Mouse (Mus musculus) c-Kit-positive CD71-negative TER-119-negative erythroid progenitor cells, embryonic 14.5 days (primary cell): ENCODE results near the gene Gabarapl2.
A peak's percentile ranks its signal among the peaks of the same experiment; 100 is the strongest.

Source experiments
- DNase-seq: peaks from one replicate; pipeline ENCODE4 v3.0.0-alpha.2; 2013; ENCODE audit warnings: low read depth

Gene Gabarapl2

DNA sequence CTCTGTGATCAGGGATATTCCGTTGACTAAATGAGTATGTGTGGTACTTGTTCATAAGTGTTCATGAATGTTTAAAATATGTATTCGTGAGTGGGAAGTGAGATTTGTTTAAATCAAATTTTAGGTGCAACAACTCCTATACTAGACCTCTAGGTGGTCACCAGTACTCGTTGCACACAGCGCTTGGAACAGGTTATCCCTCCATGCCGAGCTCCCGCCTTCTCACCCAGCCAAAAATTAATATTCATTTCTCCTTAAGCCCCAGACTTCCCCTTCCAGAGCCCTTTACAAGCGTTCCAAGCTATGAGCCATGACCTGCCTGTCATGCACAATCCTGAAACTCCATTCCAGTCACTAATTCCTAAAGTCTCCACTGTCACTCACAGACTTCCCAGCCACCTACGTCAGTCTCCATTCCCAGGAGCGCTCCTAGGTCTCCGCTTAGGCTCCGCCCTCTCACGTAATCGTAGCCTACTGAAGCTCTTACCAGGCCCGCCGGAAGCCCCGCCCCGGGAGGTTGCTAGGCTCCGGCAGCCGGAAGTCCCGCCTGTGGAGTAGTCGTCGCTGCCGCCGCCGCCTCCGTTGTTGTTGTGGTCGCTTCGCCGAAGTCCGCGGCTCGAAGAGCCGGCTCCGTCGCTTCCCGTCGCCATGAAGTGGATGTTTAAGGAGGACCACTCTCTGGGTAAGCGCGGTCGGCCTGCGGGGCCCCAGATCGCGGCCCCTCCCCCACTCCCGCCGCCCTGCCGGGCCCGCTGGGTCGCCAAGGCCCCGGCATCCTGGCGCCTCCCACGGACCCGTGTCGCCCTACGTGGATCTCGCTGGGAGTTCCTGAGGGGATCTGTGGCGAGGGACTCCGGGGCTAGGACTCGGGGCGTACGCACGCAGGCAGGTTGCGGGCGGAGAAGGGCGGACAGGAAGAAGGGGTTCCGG is at the start of gene Gabarapl2:
Gene Gabarapl2 (plus strand): TSS at position 533 of the 930 bp plus-strand sequence.
- peak; percentile 89 for DNase-seq

DNA sequence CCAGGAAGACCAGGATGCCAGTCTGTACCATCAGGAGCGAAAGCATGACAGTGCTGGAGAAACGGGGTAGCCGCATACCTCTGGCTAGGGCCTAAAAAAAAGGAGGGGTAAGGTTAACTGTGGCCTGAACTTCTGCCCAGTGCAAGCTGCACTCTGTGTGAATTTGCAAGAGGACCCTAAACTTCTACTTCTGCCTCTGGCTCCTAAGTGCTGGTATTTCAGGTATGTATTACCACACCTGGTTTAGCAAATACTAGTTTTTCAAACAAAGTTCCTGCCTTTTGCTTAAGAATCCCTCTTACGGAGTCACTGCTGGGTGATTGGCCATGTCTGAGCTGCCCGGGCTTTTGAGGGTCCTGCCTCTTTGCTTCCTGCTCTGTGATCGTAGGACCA is 49.6 kb upstream of the Gabarapl2 start:
- no peak for DNase-seq

DNA sequence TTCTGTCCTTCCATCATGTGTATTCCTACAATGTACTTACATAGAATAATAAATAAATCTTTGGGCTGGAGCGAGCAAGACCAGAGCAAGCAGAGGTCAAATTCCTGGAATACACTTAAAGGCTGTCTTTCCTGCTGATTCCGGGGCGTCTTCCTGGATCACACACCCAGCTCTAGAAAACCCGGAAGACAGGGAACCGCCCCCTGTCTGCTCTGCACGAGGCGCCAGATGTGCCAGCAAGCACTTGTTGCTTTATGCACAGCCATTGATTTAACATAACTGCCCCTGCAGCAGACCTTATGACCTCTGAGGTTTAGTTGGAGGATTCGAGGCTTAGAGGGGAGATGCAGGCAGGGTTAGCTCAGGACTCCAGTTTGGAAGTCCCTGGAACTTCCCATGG is 48.5 kb upstream of the Gabarapl2 start:
- DNase-seq = no peak

DNA sequence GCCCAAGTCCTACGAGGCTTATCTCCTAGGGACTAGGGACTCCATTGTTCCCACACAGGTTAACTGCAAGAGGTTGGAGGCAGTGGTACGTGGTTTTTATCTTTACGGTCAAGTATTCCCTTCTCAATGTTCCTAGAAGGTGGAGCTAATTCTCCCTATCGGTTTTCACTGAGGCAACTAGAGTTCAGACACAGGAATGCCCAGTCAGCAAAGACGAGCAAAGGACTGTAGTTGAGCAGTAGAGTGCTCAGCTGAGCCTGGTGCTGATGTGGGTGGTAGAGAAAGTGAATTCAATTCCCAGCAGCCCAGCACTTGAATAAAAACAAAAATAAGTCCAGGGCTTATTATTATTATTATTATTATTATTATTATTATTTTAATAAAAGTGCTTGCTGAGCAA is 47.9 kb upstream of the Gabarapl2 start:
- DNase-seq = no peak

DNA sequence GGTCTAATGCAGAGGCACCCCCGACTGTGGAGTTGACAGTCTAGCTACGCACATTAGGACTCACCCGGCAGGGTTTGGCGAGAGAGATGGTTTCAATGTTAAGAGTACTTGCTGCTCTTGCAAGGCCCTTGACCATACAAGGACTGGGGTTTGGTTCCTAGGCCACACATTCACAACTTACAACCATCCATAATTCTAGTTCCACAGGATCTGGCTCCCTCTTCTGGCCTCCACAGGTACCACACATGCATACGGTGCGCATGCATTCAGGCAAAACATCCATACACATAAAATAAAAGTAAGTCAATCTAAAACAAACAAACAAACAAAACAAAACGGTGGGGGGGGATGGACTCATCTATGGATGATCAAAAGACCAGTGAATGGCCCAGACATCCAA is 45.5 kb upstream of the Gabarapl2 start:
- no peak for DNase-seq

DNA sequence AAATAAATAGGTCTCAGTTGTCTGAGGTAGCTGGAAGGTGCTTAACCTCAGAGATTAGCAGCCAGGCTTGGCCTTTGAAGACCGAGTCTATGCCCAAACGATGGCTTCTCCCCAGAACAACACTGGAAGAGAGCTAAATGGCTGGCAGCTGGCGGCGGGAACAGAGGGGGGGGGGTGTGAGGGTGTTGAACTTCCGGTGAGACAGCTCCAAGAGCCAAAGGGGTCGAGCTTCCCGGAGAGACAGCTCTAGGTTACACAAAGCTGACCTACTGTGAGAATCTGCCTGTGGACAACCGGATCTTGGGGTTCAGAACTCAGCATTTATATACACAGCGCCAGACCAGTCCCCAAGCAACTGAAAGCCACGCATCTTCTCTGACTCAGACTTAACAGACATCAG is 41.9 kb upstream of the Gabarapl2 start:
- DNase-seq = no peak

DNA sequence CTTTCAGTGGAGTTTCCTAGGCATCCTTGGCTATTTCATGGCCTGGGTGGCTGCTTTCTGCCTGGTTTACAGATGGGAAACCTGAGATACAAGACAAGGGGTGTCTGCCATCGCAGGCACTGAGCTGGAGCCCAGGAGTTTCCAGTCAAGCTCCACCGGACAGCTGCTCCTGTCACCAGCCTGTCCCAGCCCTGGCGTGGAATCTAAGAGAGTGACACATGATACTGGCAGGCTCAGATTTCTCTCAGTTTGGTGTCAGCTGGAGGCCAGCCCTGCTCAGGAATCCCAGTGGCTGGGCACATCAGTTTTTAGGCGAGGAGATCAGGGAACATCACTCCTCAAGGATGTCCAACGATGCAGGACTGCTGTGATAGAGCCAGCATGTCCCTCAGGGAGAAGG is 38.4 kb upstream of the Gabarapl2 start:
- no peak for DNase-seq

DNA sequence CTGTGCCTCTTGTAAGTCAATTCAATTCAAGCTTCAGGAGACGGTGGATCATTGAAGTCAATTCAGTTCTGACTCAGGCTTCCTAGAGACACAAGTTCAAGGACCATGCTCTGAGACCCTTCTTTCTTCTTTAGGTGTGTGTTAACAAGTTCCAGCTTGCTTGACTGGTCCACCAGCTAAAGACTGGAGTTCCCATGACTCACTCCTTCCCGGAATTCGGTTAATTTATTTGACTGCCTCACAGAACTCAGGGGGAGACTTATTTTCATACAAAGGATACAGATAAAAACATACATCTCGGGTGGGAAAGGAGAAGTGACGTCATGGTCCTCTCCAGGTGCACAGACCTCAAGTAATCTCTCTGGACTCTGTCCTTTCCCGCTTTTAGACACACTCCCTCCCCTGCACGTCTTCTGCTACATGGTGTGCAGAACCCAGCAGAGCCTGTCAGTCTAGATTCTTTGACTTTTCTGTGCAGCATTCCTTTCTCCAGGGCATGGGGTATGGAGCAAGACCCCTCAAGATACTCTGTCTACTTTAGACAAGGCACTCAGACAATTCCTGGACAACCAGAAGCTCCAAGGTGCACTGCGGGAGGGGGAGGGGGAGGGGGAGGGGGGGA is 34.9 kb upstream of the Gabarapl2 start:
- DNase-seq = no peak

DNA sequence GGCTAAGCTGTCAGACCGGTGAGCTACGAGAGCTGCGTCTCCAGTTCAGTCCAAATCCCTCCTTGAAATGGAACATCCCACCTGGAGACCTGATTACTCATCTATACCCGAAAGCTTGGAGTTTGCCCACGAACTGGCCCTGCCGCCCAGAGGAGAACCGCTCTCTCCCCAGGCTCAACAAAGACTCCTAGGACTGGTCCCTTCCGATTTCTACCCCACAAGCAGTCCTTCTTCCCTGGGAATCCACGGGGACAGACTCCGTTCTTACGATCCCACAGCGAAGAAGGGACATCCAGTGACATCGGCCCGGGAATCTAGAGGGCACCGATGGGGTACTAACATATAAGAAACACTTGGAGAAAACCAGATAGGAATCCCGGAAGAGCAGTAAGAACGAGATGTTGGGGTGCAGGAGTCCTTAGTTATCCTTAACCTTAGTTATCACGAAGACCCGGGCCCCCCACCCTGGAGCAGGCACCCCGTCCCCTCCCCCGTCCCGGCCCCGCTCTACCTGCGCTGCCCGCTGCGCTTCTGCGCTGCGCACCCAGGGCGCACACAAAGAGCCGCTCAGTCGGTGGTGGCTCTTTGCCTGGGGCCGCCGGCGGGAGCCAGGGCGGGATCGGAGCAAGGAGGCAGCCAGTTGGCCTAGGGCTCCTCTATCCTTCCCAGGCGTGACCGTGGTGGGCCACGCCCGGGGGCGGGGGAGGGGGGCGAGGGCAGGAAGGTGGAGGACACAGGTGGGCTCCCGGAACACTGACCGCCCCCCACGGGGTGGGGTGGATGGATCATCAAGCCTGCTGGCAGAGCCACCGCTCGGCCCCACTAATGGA is 30.7 kb upstream of the Gabarapl2 start, which contains the start of gene Chst5:
Gene Chst5 (minus strand): TSS at position 827 of the 830 bp plus-strand sequence.
- no peak for DNase-seq

DNA sequence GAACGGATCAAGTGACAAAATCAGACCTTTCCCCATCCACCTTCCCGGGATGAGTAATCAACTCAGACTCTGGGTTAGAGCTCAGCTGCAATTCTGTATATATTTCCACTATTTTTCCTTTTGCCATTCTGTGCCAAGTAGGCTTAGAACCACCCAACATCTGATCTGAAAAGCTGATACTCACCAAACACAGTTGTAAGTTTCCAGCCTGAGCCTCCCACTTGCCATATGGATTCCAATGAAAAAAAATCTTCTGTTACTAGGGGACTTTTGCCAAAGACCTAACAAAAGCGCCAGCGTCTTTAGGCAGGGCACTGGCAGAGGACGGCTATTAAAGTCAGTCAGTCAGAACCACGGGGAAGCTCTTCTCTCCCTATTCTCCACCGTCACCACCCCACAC is 28.9 kb upstream of the Gabarapl2 start:
- DNase-seq = no peak

DNA sequence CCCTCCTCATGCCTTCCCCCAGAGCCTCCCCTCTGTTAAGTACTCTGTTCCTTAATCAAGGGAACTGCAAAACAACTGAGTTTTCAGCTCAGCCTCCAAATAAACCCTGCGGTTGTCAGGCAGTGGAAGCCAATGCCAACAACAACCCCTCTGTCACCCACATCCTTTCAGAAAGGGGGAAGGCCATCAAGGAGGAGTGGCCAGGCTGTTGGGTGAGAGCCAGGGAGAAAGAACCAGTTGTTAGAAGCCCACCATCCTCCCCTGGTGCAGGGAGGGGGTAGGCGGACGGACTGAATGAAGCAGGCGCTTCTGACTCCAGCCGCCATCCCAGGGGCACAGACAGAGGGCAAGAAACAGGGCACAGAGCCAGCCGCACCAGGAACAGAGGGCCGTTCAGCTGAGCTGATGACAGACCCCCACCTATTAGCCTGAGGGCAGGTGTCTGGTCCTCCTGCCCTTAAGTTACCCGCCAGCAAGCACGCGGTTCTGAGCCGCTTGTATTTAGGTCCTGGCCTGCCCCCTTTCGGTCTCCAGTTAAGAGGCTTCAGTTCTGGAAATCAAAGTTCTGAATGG is 27.6 kb upstream of the Gabarapl2 start:
- no peak for DNase-seq

DNA sequence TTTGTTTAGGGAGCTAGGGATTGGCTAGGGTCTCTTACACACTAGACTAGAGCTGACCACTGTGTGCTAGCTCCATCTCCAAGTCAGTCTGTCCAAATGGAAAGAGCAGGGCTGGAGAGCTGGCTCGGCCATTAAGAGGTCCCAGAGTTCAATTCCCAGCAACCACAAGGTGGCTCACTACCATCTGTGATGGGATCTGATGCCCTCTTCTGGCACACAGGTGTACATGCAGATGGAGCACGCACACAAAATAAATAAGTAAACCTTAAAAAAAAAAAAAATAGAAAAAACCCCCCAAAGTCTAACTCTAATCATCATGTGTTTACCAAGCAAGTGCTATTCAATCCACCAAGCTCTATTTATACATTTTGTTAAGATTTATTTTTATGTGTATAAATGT is 20.8 kb upstream of the Gabarapl2 start:
- DNase-seq = no peak

DNA sequence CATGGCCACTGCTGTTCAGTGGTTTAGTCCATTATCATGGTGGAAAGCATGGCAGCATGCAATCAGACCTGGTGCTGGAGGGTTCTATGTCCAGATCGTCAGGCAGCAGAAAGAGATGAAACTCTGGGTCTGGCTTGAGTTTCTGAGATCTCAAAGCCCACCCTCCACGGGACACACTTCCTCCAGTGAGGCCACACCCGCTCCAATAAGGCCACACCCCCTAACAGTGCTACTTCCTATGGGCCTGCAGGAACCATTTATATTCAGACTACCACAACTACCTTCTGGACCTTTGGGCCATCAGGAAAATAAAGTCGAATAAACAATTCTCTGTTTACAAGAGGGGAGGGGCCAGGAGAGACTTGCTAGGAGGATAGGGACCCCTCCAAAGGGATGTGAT is 19.5 kb upstream of the Gabarapl2 start:
- no peak for DNase-seq

DNA sequence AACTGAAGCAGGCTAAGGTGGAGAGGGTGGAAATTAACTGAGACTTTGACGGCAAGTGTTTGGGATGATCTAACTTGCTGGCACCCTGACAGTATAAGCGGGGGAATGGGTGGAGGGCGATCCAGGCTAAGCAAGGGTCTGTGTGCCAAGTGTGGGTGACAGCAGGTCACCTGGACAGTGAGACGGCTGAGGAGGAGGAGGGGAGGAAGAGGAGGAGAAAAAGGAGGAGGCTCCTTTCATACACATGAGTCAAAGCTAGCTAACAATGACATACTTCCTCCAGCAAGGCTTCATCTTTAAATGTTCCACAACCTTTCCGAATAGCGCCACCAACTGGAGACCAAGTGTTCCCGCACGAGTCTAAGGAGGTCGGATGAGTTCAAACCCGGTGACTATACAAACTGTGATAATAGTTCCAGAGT is 17.1 kb upstream of the Gabarapl2 start:
- DNase-seq = peak; percentile 53

DNA sequence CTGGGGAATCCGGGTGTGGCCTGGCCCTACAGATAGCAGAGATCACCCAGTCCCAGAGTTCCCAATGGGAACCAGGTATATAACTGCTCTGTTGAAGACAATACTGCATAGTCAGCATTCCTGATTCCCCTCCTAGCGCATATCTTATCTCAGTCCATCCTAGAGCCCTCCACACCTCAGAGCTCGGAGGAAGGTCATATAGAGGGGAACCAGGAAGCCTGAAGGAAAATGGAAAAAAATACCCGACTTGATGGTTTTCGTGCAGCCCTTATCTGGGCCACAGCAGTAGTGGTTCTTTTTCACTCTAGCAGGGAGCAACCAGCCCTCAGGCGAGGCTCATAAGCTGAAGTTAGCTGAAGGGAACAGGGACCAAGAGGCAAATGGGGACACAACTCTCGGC is 15.5 kb upstream of the Gabarapl2 start:
- DNase-seq = no peak

DNA sequence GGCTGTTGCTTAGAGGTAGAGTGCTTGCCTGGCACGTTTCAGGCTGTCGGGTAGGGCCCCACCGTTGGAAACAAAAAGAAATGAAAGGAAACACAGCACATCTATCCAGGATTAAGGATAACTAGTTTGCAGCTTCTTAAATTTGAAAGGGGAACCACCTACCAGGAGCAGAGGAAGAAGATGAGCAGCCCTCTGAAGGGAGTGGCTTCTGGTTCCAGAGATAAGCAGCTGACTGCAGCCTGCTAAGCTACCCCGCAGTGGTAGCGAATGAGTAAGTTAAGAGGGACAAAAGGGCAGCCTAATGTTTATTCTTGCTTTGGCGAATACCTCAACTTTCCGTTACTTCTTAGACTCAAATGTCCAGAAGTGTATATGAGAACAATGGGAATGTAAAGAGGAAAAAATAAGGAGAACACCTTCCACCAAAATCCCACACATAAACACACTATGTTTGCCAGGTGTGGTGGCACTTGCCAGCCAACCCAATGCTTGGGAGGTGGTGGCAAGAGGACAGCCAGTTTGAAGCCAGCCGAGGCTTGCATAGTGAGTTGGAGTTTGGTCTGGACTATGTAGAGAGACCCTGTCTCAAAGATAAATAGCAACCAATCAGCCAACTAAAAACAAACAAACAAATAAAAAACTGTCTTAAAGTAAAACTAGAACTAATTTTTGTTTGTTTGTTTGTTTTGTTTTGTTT is 10.7 kb upstream of the Gabarapl2 start:
- no peak for DNase-seq

DNA sequence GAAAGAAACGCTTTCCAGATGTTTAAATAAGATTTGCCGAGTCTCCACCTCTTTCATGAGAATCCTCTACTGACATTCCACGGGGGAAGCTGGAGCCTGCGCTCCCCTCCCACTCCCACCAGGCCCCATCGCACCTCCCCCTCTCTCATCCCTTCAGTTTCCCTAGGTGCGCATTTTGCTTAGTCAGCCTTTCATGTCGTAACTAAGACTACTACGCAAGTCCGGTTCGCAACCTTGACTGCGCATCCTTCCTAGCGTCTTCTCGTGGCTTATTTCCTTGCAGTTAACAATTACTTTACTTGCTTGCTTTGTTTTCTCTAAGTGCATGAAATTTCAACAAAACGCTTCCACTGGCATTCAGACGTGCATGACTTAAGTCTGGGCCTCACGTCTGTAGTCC is 8.8 kb upstream of the Gabarapl2 start:
- no peak for DNase-seq

DNA sequence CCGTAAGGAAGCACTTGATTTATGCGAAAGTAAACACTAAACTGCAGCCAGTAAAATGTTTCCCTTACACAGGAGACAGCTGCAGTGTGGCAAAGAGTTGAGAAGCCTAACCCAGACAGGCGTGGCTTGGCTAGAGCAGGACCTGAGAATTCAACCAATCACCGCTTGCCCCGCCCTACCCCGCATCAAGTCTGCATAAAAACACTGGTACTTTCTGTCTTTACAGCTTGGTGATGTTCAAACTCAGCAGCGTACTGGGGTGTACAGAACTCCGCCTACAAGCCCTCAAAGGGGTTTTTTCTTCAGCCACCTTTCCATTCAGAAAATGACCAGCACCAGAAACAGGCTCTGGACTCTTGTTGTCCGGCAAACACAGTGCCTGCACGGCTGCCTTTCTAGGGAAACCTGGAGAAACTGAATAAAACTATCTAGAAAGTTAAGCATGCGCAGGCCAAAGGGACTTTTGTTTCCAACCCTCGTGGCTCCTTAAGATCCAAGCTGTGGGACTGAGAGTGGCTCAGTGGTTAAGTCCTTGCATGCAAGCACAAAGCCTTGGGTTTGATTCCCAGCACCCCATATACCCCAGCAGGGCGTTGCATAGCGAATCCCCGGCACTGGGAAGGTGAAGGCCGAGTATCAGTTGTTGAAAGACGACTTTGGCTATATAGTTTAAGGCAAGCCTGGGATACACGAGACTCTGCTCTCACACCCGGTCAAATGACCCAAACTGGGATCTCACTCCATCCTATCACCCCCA is 7.7 kb upstream of the Gabarapl2 start:
- DNase-seq = peak; percentile 17

DNA sequence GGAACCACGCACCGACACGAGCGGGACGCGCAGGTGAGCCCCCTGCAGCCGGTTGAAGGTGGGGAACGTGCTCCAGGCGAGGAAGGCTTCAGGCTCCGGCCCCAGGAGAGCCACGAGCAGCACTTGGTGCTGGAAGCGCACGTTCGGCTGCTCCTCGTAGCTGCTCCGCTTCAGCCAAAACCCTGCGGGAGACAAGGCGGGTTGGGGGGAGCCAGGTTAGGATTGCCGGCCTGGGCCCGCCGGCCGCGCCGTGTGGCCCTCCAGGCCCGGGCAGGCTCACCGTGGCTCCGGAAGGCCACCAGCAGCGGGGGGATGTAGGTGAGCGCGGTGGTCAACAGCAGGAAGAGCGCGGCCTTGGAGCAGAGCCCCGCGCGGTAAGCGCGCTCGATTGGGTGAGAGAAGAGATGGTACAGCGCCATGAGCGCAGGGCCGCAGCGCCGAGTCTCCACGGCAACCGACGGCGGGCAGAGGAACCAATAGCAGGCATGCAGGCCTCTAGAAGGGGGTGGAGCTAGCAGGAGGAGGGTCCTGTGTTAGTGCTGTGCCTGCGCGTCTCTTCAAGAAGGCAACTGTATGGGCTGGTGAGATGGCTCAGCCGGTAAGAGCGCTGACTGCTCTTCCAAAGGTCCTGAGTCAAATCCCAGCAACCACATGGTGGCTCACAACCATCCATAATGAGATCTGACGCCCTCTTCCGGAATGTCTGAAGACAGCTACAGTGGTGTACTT is 7.0 kb upstream of the Gabarapl2 start, which contains the start of gene Tmem231:
Gene Tmem231 (minus strand): TSS at position 534 of the 729 bp plus-strand sequence.
- peak; percentile 68 for DNase-seq

DNA sequence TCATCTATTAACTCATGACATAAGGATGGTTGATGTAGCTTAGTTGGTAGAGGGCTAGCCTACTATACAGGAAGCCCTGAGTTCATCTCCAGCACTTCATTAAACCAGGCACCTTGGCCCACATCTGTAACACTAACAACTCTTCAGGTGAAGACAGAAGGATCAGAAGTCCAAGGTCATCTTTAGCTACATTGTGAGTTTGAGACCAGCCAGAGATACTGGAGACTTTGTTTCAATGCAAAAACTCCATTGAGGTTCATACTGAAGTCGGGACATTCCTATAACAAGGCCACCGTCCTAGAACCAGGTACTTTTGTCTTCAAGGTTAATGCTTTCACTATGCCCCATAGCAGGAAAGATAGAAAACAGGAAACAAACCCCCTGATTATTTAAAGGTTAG is 6.3 kb upstream of the Gabarapl2 start:
- DNase-seq = no peak
